Mouse (Mus musculus): ENCODE data around the gene Ints11.

- TF ChIP-seq CTCF (IDR thresholded peaks at IDR 0.05; ENCODE audit: low read depth, low read length) (no peak), POLR2A (IDR thresholded peaks at IDR 0.05; ENCODE audit: borderline replicate concordance, low read depth, low read length) (no peak)
Observed at GRCm38 (mm10) chr4:155829866-155830265, 39.5 kb upstream of the Ints11 start.
